Mouse (Mus musculus): Measurements from ENCODE around the gene Gm45623. TPM values are rescaled to one million over a fixed set of nuclear protein-coding genes. Genes with fewer than 3 reads are reported as not detected.

Gm45623 gene
- total RNA-seq, 2 experiments from 2014 or later = not detected

GRCm38 (mm10) chr13:56755871-56756270 lies 2.2 kb upstream of the Gm45623 start:
- DNase-seq = peak in 1 of 2 experiments; percentile 30
- intact Hi-C loops (cut with DNase I) = loop anchor here (5.0 kb wide), 1 partner anchor 99 kb away; no protein-coding TSS in a partner anchor

GRCm38 (mm10) chr13:56752474-56753191 lies 994 bp downstream of the Gm45623 start:
- DNase-seq = no peak
- intact Hi-C loops (cut with DNase I) = no loop called here

- no peak for DNase-seq
- intact Hi-C loops (cut with DNase I) = no loop called here
Observed at GRCm38 (mm10) chr13:56751774-56752173, 1.9 kb downstream of the Gm45623 start.

- no peak for DNase-seq
- intact Hi-C loops (cut with DNase I) = no loop called here
Observed at GRCm38 (mm10) chr13:56749377-56749776, 4.2 kb downstream of the Gm45623 start.

- intact Hi-C loops (cut with DNase I) = no loop called here
- no peak for DNase-seq
Observed at GRCm38 (mm10) chr13:56747554-56747953, 6.1 kb downstream of the Gm45623 start.

- intact Hi-C loops (cut with DNase I) = no loop called here
- no peak for DNase-seq
Observed at GRCm38 (mm10) chr13:56746739-56747532, 6.7 kb downstream of the Gm45623 start.

GRCm38 (mm10) chr13:56742325-56742901 lies 11.2 kb downstream of the Gm45623 start:
- intact Hi-C loops (cut with DNase I) = no loop called here
- DNase-seq = no peak

- no peak for DNase-seq
- intact Hi-C loops (cut with DNase I) = no loop called here
Observed at GRCm38 (mm10) chr13:56741691-56742090, 11.9 kb downstream of the Gm45623 start.

- intact Hi-C loops (cut with DNase I) = no loop called here
Observed at GRCm38 (mm10) chr13:56740496-56740895, 13.1 kb downstream of the Gm45623 start.

GRCm38 (mm10) chr13:56739556-56739955 lies 14.1 kb downstream of the Gm45623 start:
- intact Hi-C loops (cut with DNase I) = loop anchor here (5.0 kb wide), 2 partner anchors 162 to 262 kb away; no protein-coding TSS in a partner anchor
- DNase-seq = no peak

More at GRCm38 (mm10) chr13:56740496-56740895, 13.1 kb downstream of the Gm45623 start:
- DNase-seq = no peak

- intact Hi-C loops (cut with DNase I) = loop anchor here (2.0 to 5.0 kb wide), 4 partner anchors 77 to 258 kb away; no protein-coding TSS in a partner anchor
- DNase-seq = no peak
Observed at GRCm38 (mm10) chr13:56735212-56735875, 18.3 kb downstream of the Gm45623 start.

GRCm38 (mm10) chr13:56734617-56735016 lies 19.0 kb downstream of the Gm45623 start:
- DNase-seq = no peak
- intact Hi-C loops (cut with DNase I) = loop anchor here (2.0 to 5.0 kb wide), 4 partner anchors 76 to 257 kb away; no protein-coding TSS in a partner anchor

- no peak for DNase-seq
Observed at GRCm38 (mm10) chr13:56729046-56729445, 24.6 kb downstream of the Gm45623 start.

GRCm38 (mm10) chr13:56726551-56726950 lies 27.1 kb downstream of the Gm45623 start:
- intact Hi-C loops (cut with DNase I) = no loop called here
- DNase-seq = no peak

More at GRCm38 (mm10) chr13:56729046-56729445, 24.6 kb downstream of the Gm45623 start:
- intact Hi-C loops (cut with DNase I) = no loop called here

- intact Hi-C loops (cut with DNase I) = no loop called here
- DNase-seq = no peak
Observed at GRCm38 (mm10) chr13:56712221-56712620, 41.4 kb downstream of the Gm45623 start.

GRCm38 (mm10) chr13:56710620-56711019 lies 43.0 kb downstream of the Gm45623 start:
- no peak for DNase-seq
- intact Hi-C loops (cut with DNase I) = no loop called here

- DNase-seq = no peak
- intact Hi-C loops (cut with DNase I) = no loop called here
Observed at GRCm38 (mm10) chr13:56707606-56708005, 46.0 kb downstream of the Gm45623 start.

- no peak for DNase-seq
- intact Hi-C loops (cut with DNase I) = no loop called here
Observed at GRCm38 (mm10) chr13:56707111-56707510, 46.5 kb downstream of the Gm45623 start.

- no peak for DNase-seq
- intact Hi-C loops (cut with DNase I) = loop anchor here (5.0 kb wide), 1 partner anchor 42 kb away; no protein-coding TSS in a partner anchor
Observed at GRCm38 (mm10) chr13:56704596-56704995, 49.0 kb downstream of the Gm45623 start.

- intact Hi-C loops (cut with DNase I) = loop anchor here (2.0 to 5.0 kb wide), 2 partner anchors 25 to 42 kb away; no protein-coding TSS in a partner anchor
Observed at GRCm38 (mm10) chr13:56703871-56704321, 49.7 kb downstream of the Gm45623 start.

More at GRCm38 (mm10) chr13:56703871-56704321, 49.7 kb downstream of the Gm45623 start:
- peak; percentile 14 to 37 for DNase-seq

Data from heart, postnatal 36 days (tissue).